In genomic region chr15:30610613-30611012, GRCm38 (mm10) we compare ENCODE assay signal across 1 mouse cellular context.
TF ChIP-seq lines count a peak whose summit lies in the region.

No protein-coding gene starts in this region.

TF ChIP-seq in CH12.LX, 34 proteins besides CTCF, POLR2A, EP300 and RAD21 (continued from another document):
- TF ChIP-seq USF2 (conservative IDR thresholded peaks at IDR 0.05; ENCODE audit: low read depth, low read length) (no peak), ZMIZ1 (IDR thresholded peaks at IDR 0.05; ENCODE audit: low read depth, low read length) (peak; percentile 63; the same call in 1 of the 2 replicates), JUND (conservative IDR thresholded peaks at IDR 0.05; ENCODE audit: low read depth, low read length) (peak; percentile 97), PAX5 (IDR thresholded peaks at IDR 0.05; ENCODE audit: low read length) (no peak), ZNF384 (IDR thresholded peaks at IDR 0.05; ENCODE audit: low read depth, low read length) (peak; percentile 42), MXI1 (IDR thresholded peaks at IDR 0.05; ENCODE audit: low read depth, low read length) (no peak), POLR2AphosphoS2 (IDR thresholded peaks at IDR 0.05; ENCODE audit: low read depth, low read length) (no peak; the same call in 1 of the 2 replicates), UBTF (IDR thresholded peaks at IDR 0.05; ENCODE audit: low read depth, low read length) (no peak), TCF12 (IDR thresholded peaks at IDR 0.05; ENCODE audit: low read depth, low read length) (peak; percentile 88), GABPA (IDR thresholded peaks at IDR 0.05; ENCODE audit: insufficient replicate concordance, low read depth, low read length) (no peak), ZC3H11A (IDR thresholded peaks at IDR 0.05; ENCODE audit: low read depth, low read length) (no peak), NRF1 (IDR thresholded peaks at IDR 0.05; ENCODE audit: low read depth, low read length) (no peak), MEF2A (IDR thresholded peaks at IDR 0.05; ENCODE audit: borderline replicate concordance, low read depth, low read length) (peak; percentile 92), MYC (IDR thresholded peaks at IDR 0.05; ENCODE audit: low read depth, low read length) (peak; percentile 72; the same call in 1 of the 2 replicates)
